Mouse (Mus musculus) layer of hippocampus, adult 8-10 months (tissue): Measurements from ENCODE around the gene Tsc22d3. TPM values are rescaled to one million over a fixed set of nuclear protein-coding genes. Genes with fewer than 3 reads are reported as not detected.

ENCODE experiments used
- DNase-seq, 2 experiments: peaks; one replicate each; pipeline ENCODE4 v3.0.0; 2022; ENCODE audit warnings: low spot score in 2 of 2
- total RNA-seq, 4 experiments: library from RNA; stranded (reverse); gene quantifications; 2 replicates each; pipeline ENCODE4 v1.2.4; 2022

Gene Tsc22d3
- total RNA-seq: 100 to 1,000 TPM in 2 of 4 experiments, 10 to 100 TPM in 2; 79.8 to 114 (median 91.7) TPM

DNA sequence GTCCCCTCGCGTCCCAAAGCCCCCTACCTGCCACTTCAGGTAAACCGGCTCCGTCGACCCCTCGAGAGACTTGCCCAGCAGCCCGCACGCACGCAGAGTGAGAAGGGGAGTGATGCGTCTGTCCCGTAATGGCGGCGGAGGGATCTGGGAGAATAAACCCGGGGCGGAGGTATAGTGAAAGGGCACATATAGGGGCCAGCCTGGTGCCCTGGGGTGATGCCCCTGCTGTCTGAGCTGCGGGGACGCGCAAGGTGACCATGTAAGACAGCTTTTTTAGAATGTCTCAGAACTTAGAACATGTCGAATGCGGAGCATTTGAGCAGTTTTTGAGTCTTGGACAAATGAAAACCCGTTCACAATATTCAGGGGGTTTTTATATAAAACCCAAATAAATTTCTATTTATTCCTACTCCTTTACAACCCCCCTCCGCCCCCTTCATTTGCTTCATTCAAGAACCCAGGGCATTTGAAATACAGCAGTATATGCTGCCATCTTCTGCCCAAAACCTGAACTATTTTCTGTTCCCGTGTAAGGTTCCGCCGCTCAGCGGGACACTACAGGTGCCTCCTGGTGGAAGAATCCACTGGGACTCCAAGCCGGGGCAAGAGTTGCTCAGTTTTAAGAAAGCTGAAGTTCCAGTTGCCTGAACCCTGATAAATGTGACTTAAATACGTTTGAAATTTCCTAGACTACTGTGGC is at the start of gene Tsc22d3:
Tsc22d3 (minus strand) TSS at position 250 of the 700 bp plus-strand sequence.
- peak in 1 of 2 experiments; percentile 31 for DNase-seq

DNA sequence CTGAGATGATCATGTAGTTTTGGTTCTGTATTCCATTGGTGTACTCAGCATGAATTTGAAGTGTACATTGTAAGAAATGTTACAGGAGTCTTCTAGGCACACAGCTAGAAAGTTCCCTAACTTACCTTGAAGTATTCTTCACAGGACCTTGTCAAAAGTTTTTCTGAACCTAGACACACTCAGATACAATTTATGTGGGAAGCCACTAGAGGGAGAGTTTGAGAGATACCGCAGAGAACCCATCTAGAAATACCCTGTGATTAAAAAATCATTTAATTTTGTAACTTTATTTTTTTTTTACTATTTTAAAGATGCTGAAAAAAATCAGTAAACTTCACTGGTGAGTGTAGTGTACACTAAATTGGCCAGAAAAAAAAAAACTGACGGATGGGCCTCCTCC is 39.1 kb upstream of the Tsc22d3 start:
- no peak for DNase-seq

DNA sequence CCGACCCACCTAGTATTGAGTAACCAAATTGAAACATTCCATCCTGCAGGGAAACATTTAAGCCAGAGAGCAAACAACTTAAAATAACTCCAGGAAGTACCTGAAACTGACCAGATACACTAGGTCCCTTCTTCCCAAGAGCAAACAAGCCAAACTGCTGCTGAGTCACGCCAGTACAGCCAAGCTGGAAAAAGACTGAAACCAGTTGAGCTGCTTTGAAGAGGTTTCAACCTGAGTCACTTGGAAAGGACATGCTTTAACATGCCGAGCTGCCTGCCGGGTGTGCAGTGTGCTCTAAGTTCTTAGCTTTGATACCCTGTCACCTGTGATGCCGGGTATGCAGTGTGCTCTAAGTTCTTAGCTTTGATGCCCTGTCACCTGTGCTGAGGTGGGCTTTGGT is 37.6 kb upstream of the Tsc22d3 start:
- no peak for DNase-seq

DNA sequence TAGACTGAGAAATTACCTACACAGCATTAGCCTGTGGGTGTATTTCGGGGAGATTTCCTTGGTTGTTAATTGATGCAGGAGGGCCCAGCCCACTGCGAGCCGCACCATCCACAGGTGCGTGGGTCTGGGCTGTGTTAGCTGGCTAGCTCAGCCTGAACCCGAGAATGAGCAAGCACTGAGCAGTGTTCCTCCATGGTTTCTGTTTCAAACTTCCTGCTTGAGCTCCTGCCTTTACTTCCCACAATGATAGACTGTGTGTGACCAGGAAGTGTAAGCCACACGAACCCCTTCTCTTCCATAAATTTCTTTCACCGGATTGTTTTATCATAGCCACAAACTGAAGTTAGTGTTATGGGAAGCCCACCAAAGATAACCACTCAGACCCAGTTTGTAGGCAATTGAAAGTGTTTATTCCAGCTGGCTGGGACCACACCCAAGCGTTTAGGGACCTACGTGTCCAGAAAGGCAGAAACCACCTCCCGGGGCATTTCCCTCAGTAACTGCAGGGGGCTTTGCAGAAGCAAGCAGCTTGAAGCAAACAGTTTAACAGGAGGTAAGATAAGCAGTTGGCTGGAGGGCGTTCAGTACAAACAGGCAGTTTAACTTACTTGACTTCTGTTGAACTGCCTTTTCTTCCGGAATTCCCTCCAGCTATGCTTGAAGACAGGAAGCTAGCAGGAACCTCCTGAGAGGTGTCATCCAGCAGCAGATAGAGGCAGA is 24.6 kb upstream of the Tsc22d3 start:
- no peak for DNase-seq

DNA sequence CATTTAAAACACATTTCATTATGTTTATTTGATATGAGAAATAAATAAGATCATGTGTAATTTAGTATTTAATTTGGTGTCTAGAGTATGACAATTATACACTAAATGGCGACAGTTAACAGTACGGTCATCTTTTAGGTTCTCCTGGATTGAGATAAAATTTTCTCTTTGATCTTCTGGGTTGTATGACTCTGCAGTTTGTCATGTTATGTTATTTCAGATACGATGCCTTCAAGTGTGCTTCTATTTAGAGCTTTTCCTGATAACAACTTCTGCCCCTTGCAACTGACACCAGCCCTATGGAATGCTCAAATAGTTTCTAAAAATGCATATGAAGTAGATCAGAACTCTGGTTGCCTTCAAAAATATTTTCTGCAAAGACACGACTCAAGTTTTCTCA is 9.5 kb upstream of the Tsc22d3 start:
- no peak for DNase-seq

DNA sequence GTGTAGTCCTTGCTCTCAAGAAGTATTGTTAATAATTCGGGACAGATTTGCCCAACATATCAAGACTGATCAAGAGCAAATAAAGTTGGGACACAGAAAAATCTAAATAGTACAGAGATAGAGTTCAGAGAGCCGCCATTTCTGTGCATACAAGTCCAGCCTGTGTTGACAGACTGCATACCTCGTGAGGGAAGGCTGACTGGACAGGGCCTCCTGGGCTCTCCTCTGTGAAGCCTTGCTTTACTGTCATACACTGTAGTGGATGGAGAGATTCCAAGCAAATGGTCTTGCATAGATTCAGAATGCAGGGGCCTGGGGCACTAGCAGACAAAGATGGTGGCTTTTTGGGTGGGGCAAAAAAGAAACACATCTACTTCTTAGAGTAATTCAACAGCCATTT is 1.4 kb upstream of the Tsc22d3 start:
- no peak for DNase-seq

DNA sequence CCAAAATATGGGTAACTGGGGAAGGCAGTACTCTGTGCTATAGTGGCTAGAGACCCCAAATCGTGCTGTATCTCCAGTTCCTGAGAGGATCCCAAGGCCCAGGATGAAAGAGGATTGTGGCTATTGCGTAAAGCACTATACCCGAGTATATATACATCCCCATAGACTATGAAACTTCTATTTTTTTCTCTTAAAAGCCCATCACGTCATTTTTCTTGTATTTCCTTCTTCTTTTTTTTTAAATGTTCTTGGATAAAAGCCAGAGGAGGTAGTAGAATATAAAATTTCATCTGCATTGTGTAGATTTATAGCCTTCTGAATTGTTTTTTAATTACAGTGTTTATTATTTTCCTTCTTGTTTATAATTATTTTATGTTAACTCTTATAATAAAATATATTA is 852 bp upstream of the Tsc22d3 start:
- DNase-seq: no peak

DNA sequence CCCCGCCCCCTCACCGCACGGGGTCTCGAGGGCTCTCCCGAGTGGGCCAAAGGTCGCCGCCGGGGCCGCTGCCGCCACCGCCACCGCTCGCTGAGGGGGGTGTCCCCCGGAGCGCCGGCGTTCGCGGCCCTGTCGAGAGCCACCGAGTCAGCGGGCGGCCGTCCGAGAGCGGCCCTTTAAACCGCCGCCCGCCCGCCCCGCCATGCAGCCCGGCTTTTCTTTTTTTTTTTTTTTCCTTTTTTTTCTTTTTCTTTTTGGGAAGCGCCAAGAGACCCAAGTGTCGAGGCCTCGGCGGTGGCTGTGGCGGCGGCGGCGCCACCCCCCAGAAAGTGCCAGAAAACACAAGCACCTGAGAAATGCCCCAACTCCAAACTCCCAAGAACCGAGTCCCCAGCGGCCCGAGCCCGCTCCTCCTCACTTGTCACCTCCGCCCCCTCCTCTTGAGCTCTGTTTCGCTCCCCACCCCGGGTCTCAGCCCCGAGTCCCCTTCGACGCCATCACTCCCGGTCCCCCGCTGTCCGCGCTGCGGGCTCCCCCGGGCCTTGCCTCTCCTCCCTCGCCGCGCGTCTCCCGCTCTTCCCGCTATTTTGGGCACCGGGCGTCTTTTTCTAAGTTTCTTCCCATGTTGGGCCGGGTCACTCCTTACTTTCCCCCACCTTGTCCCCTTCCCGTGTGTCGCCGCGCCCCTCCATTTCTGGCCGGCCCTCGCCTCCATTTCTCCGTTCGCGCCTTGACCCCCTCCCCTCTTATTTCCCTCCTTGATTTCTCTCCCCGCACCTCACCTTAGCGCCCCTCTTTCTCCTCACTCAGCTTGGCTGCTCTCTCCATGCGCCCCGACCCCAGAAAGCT is 674 bp downstream of the Tsc22d3 start:
- no peak for DNase-seq

DNA sequence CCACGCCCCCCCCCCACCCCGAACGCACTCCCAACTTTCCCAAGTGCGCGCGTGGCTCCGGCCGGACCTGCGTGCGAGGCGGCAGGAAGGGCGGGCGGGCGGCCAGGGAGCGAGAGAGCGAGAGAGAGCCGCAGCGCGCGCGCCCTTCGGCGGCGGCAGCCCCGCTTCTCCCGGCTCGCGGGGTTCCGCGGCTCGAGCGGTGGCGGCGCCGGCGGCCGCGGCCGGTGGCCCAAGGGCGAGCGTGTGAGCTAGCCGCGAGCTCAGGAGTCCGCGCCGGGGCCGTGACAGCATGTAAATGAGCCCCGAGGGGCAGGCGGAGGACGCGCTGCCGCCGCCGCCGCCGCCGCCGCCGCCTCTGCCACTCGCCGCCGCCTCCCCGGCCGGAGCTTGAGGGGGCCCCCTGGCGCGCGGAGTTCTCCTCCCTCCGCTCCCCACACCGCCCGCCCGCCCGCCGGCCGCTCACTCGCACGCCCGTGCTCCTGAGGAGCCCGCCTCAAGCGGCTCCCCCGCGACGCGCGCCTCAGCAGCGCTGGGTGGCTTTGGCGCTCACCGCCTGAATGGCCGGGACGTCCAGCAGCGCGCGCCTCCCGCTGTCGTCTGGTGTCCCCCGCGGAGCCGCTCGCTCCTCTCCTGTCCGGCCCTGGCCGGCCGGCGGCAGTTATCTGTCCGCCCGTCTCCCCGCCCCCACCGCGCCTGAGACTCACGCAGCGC is 1.5 kb downstream of the Tsc22d3 start:
- DNase-seq: peak in 1 of 2 experiments; percentile 13

DNA sequence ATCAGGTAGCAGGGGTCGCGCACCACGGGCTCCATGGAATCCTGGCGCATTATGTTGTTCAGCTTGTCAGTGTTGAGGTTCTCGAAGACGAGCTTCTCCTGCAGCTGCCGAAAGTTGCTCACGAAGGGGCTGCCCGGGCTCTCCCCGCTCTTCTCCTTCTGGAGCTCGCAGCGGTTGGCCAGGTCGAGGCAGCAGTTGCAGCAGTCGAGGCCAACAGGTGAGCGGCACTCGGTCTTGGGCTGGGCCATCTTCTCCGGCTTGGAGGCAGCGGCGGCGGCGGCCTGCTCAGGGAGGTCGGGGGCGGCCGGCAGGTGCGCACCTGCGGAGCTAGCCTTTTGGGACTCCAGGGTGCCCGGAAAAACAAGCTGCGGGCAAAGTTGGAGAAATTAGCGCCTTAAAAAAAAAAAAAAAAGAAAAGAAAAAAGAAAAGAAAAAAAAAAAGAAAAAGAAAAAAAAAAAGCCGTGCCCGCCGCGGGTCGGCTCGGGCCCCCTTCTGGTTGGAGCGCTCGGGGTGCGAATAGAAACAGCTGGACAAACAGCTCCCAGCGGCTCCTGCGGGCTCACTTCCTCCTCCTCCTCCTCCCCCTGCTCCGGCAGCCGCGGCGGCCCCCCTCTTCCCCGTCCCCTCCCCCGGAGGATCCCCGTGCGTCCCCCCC is 2.1 kb downstream of the Tsc22d3 start:
- no peak for DNase-seq

DNA sequence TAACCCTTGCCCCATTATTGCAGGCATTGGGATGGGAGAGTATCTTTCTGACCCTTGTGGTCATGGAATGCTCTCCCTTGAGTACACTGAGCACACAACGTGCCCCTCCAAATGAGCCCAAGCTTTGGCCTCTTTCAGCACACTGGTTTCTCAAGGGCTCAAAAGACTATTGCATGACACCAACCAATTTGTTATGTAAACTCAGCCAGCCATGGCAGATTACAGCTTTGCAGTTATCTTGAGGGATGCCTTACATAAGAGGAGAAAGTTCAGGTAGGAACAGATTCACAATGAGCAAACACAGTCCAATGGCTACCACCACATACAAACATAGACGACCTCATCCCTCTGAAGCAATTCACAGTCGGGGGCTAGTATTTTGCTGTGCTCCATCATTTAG is 9.3 kb downstream of the Tsc22d3 start:
- DNase-seq: no peak

DNA sequence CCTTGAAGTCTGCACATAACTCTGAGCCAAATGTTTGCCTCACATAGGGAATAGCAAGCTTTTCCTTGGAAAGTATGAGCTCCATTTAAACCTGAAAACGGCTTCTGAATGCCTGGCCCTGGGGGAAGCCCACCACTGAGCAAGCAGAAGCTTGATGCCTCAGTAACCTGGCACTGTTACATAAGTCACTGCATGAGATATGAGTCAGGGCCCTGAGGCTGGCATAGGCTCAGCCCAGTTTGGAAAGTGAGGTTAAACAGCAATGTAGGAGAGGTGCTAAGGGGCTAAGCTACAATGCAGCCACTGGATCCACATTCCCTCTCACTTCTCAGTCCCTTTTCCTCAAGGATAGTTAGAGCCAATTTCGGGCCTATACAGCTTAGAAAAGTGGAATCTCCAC is 10.3 kb downstream of the Tsc22d3 start:
- DNase-seq: no peak

DNA sequence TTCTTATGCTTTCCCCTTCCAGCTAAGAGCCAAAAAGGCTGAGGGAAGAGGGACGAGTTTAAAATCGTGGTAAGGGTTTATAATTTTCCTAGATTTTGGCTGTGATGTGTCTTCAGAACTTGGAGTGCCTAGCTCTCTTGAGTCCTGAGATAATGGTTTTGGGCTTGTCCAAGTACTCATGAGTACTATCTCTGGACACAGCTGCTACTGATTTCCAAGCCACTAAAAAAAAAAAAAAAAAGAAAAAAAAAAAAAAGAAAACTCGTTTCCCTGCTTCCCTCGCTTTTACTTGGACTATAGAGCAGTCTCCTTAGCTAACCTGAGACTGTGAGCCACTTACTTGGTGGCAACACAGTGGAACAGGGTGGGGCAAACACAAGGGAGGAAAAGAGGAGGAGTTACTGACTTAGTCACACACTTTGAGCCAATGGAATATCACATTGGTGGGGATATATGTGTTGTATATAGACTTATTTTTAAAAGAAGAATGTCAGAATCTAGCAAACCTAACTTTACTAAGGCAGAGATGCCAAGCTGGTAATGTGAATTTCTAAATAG is 11.2 kb downstream of the Tsc22d3 start:
- no peak for DNase-seq

DNA sequence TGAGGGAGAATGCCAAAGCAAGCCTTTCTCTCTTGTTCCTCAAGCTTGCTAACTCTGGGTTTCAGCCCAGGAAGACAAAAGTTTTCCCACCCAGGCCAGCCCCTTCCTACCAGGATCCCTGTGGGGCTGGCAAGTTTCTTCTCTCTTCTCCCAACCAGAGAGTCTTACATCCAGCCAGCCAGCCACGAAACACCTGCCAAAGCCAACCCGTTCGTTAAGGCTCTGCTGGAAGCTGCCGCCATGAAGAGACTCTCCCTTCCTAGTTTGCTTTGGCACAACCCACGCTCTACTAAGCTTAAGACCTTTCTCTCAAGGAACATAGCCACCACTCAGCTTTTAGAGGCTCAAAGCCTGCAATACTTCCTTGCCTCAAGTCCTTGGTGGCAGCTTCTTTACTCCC is 11.9 kb downstream of the Tsc22d3 start:
- no peak for DNase-seq

DNA sequence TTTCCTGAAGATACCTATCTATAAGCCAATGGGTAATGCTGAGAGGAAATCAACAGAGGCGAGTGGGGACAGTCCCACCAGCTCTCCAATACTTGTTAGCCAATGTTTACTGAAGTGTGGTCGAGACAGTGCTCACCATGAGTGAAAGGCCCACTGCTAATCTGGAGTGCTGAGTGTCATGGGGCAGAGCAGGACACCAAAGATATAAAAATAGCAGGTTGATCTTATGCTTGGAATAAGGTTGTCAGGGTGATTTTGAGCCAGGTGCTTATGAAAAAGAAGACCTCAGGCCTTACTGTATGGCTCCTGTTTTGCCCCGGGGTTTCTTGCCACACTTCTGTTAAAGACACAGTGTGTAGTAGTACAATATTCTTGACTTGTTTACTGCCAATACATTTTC is 20.0 kb downstream of the Tsc22d3 start:
- no peak for DNase-seq

DNA sequence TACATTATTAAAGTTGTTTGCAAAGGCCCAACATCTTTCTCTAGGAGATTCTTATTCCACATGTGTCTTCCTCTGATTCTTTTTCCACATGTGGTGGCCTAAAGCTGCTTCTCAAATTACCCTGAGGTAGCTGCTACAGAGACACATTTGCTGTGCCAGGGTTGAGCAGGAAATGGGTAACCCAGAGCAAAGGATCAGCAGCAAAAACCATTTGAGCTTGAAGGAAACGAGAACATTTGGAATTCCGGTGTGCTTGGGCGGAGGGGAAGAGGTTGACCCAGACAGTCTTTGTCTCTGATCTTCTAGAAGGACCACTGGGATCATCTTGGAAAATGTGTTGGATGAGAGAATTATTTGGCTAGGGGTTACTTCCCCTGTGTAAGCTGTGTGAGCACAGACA is 24.8 kb downstream of the Tsc22d3 start:
- no peak for DNase-seq

DNA sequence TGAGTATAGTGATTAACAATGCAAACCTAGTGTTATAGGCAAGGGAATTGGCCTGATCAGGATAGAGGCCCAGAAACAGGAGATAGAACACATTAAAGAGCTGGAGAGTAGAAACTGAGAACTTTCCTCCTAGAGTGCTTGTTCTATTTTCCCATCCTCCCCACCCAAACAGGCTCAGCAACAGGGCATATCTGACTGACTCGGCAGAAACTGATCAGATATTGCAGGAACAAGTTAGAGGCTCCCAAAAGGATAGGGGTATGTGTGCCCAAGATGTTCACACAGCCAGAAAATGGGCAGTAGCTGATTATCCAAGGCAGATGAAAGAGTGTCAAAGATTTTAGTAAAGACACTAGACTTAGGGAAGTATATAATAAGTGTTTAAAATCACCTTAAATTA is 25.3 kb downstream of the Tsc22d3 start:
- no peak for DNase-seq

DNA sequence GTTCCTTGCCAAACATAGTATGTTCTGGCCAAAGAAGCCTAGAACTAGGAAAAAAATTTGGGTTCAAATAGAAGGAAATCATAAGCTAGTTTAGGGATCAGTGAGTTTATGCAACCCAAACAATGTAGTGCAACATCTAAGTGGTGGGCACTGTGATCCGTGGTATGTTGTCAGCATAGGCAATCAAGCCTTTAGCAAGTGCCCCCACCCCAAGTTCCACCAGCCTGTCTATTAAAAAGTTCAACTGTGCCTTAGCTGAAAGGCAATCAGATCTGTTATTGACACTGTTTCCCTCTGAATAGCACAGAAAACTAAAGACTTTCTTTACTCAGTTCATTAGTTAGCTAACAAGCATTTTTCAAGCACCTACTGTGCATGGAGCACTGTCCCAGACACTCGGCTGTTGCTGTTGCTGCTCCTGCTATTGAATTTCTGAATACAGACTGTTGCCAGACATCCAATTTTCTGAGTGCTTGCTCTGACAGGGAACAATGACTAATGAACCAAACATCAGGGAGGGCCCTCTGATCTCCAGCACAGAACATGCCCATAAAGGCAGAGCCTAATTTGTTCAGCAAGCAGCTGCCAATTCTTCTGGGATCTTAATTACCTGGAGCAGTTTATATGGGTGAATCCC is 27.6 kb downstream of the Tsc22d3 start:
- peak in 1 of 2 experiments; percentile 15 for DNase-seq

DNA sequence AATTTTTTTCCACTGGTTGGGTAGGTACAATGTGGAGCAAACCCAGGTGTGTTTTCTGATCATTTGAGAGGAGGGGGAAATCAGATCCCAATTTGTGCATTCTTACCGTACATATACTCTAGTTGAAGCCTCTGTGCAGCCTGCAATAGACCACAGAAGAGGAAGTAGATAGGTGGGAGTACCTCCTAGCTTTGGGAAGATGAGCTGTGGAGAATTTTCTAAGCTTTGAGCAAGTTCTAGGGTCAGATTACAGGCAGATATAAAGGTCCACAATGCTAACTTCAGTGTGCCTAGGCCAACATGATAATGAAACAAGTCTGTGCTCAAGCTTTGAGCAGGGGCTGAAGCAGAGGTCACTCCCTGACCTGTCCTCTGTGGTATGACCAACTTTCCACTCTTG is 30.9 kb downstream of the Tsc22d3 start:
- no peak for DNase-seq

DNA sequence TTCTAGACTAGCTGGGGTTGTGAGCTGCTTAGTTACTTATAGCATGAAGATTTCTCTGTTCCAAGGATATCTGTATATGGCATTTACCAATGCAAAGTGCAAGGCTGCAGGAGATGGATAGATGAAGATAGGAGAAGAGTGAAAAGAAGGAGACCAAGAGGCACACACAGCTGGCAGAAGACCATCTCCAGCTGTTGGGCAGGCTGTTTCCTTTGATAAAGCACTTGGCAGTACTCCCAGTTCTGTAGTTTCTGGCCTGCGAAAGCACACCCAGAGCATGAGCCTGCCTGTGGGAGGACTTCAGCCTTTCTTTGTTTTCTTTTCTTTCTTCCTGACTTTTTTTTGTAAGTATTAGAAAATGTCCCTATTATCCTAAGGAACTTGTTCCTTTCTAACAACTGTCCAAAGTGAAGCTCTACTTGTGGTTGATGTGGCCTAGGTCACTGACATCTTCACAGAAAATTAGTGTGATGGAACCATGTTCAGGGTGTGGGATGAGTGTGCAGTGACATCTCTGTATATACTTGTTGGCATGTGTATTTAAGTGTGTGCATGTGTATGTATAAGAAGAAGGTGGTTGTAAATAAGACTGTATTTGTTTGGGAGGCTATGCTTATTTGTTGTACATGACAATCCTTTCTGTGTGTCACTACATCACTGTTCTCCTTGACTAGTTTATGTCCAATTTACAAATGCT is 32.6 kb downstream of the Tsc22d3 start:
- no peak for DNase-seq
